Comparison of ENCODE assay signal across 9 mouse cellular contexts in the genomic region with DNA sequence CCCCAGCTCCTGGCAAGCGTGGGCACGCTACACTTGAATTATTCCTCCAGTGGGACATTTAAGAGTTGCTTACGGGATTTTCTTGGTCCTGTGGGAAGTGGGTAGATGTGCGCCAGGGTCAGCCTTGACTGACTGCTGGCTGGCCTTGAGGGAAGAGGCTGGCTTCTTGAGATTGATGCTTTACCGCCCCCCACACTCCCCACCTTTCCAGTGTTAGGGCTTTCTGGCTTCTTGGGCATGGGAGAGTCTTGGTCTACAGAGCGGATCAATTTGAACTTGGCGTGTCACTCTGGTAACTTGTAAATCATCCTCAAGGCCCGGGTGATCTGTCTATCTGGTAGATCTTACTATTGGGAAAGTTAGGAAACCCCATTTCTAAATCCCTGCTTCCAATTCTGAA. TPM values are rescaled to one million over a fixed set of nuclear protein-coding genes. Genes with fewer than 3 reads are reported as not detected.
DNase-seq lines count a peak whose midpoint lies in the region; ATAC-seq and TF ChIP-seq lines count a peak whose summit lies in the region.
"Had no signal": no experiment of that assay in that cellular context is flagged by ENCODE, and none has a peak within 500 bp of the region (broad histone marks: within the 10 kb centered on the region; RNA-seq: fewer than 3 reads in every experiment).

No protein-coding gene starts in this region.

- no peaks in the 10 kb centered on the region for H3K36me3 ChIP-seq in kidney, embryonic 15.5 days
- no peaks in the 10 kb centered on the region for H3K36me3 ChIP-seq in embryonic facial prominence, embryonic 12.5 days
- no peaks in the 10 kb centered on the region for H3K36me3 ChIP-seq in hindbrain, postnatal 0 days (ENCODE audit: insufficient read depth, low read length)
- no peaks in the 10 kb centered on the region for H3K36me3 ChIP-seq in midbrain, postnatal 0 days (ENCODE audit: insufficient read depth, low read length)

- peak overlapping the region; percentile 22; the same call in 1 of the 2 replicates for H3K9ac ChIP-seq in kidney, embryonic 15.5 days
- no peak overlapping the region for H3K9ac ChIP-seq in embryonic facial prominence, embryonic 12.5 days
- H3K9ac ChIP-seq in hindbrain, postnatal 0 days (replicated peaks; ENCODE audit: low read length) = no peak overlapping the region
- 0 out of 2 replicates have a peak overlapping the region, but pooled peaks have one; percentile 36 for H3K9ac ChIP-seq in midbrain, postnatal 0 days (replicated peaks; ENCODE audit: low read length, poor library complexity, severe bottlenecking)

- no peaks in the 10 kb centered on the region for H3K27me3 ChIP-seq in kidney, embryonic 15.5 days
- no peaks in the 10 kb centered on the region for H3K27me3 ChIP-seq in embryonic facial prominence, embryonic 12.5 days
- H3K27me3 ChIP-seq in hindbrain, postnatal 0 days (ENCODE audit: insufficient read depth, low read length) = no peaks in the 10 kb centered on the region
- H3K27me3 ChIP-seq in midbrain, postnatal 0 days (ENCODE audit: insufficient read depth, low read length) = no peaks in the 10 kb centered on the region

- peak overlapping the region; percentile 98 for H3K4me2 ChIP-seq in kidney, embryonic 15.5 days
- H3K4me2 ChIP-seq in embryonic facial prominence, embryonic 12.5 days (replicated peaks) = peak overlapping the region; percentile 78
- peak overlapping the region; percentile 99 for H3K4me2 ChIP-seq in hindbrain, postnatal 0 days (ENCODE audit: low read depth, low read length)
- peak overlapping the region; percentile 97 for H3K4me2 ChIP-seq in midbrain, postnatal 0 days (ENCODE audit: low read depth, low read length, poor library complexity, severe bottlenecking)

- TF ChIP-seq CTCF in hindbrain, postnatal 0 days (IDR thresholded peaks at IDR 0.05; ENCODE audit: low read depth) = no peak
- TF ChIP-seq CTCF in midbrain, postnatal 0 days (IDR thresholded peaks at IDR 0.05) = no peak

- H3K4me3 ChIP-seq in kidney, embryonic 15.5 days (replicated peaks) = 0 out of 2 replicates have a peak overlapping the region, but pooled peaks have one; percentile 80
- no peak overlapping the region; the same call in 1 of the 2 replicates for H3K4me3 ChIP-seq in embryonic facial prominence, embryonic 12.5 days
- peak overlapping the region; percentile 71; the same call in 1 of the 2 replicates for H3K4me3 ChIP-seq in hindbrain, postnatal 0 days (ENCODE audit: low read length)
- peak overlapping the region; percentile 79 for H3K4me3 ChIP-seq in midbrain, postnatal 0 days (ENCODE audit: low read depth, low read length)

- no peak overlapping the region for H3K27ac ChIP-seq in kidney, embryonic 15.5 days
- no peak overlapping the region for H3K27ac ChIP-seq in embryonic facial prominence, embryonic 12.5 days
- no peak overlapping the region for H3K27ac ChIP-seq in hindbrain, postnatal 0 days
- no peak overlapping the region for H3K27ac ChIP-seq in midbrain, postnatal 0 days (ENCODE audit: low read depth, low read length)

- no peaks in the 10 kb centered on the region for H3K9me3 ChIP-seq in kidney, embryonic 15.5 days (replicated peaks)
- H3K9me3 ChIP-seq in embryonic facial prominence, embryonic 12.5 days = no peaks in the 10 kb centered on the region
- H3K9me3 ChIP-seq in hindbrain, postnatal 0 days (ENCODE audit: low read length) = no peaks in the 10 kb centered on the region
- H3K9me3 ChIP-seq in midbrain, postnatal 0 days (ENCODE audit: low read length) = no peaks in the 10 kb centered on the region

- WGBS in kidney, embryonic 15.5 days = 50% methylated on average over 8 of the region's 8 CpGs
- 86% methylated on average over 8 of the region's 8 CpGs for WGBS in embryonic facial prominence, embryonic 12.5 days
- WGBS in hindbrain, postnatal 0 days = 78% methylated on average over 8 of the region's 8 CpGs
- WGBS in midbrain, postnatal 0 days = 73% methylated on average over 8 of the region's 8 CpGs

- ATAC-seq in kidney, embryonic 15.5 days (replicated peaks; ENCODE audit: low FRiP score) = no peak
- no peak for ATAC-seq in embryonic facial prominence, embryonic 12.5 days (ENCODE audit: insufficient number of reproducible peaks, insufficient read depth, low FRiP score, low TSS enrichment)
- no peak for ATAC-seq in hindbrain, postnatal 0 days
- ATAC-seq in midbrain, postnatal 0 days (ENCODE audit: low FRiP score) = no peak
- ATAC-seq in megakaryocyte-erythroid progenitor cell, adult 5-6 weeks (replicated peaks; ENCODE audit: low FRiP score, low TSS enrichment, poor library complexity, severe bottlenecking) = no peak

- peaks cover 50% of the 10 kb centered on the region for H3K4me1 ChIP-seq in kidney, embryonic 15.5 days
- peaks cover 54% of the 10 kb centered on the region for H3K4me1 ChIP-seq in embryonic facial prominence, embryonic 12.5 days
- peaks cover 14% of the 10 kb centered on the region; the same call in 1 of the 2 replicates for H3K4me1 ChIP-seq in hindbrain, postnatal 0 days (ENCODE audit: insufficient read depth, low read length)
- peaks cover 26% of the 10 kb centered on the region; the same call in 1 of the 2 replicates for H3K4me1 ChIP-seq in midbrain, postnatal 0 days (ENCODE audit: insufficient read depth, low read length)

- no peak for DNase-seq in kidney, adult 18-20 months
- no peak for DNase-seq in hindbrain, postnatal 0 days (ENCODE audit: low spot score)
- DNase-seq in midbrain, postnatal 0 days (ENCODE audit: low spot score) = no peak
- DNase-seq in layer of hippocampus, adult 8-10 months (ENCODE audit: low spot score in 2 of 2) = no peak
- no peak for DNase-seq in layer of hippocampus, adult 9-11 months
- DNase-seq: cerebellum, postnatal 25 days had no signal

RNA-seq across cellular contexts. Expression of a gene that starts 1.7 kb away (rescaled TPM):
- polyA plus RNA-seq in kidney, embryonic 15.5 days (2015; fragmentation: Nextera tagmentation; extraction: Ambion mirVana) = 22.3 and 23.6 TPM in 2 replicates
- 34.3 and 36.2 TPM in 2 replicates for polyA plus RNA-seq in embryonic facial prominence, embryonic 12.5 days (2016; fragmentation: Nextera tagmentation; extraction: Ambion mirVana)
- 20.3 and 23.2 TPM in 2 replicates for total RNA-seq in hindbrain, postnatal 0 days (2014; rRNA removed)
- polyA plus RNA-seq in hindbrain, postnatal 0 days (2015; fragmentation: Nextera tagmentation; extraction: Ambion mirVana) = 10.5 and 10.9 TPM in 2 replicates
- total RNA-seq in midbrain, postnatal 0 days (2014; rRNA removed) = 21.3 and 26.0 TPM in 2 replicates
- 11.8 and 12.0 TPM in 2 replicates for polyA plus RNA-seq in midbrain, postnatal 0 days (2015; fragmentation: Nextera tagmentation; extraction: Ambion mirVana)
- 10 to 100 TPM in 1 of 4 experiments, 1 to 10 TPM in 3; 6.2 to 10.1 (median 7.3) TPM for total RNA-seq in layer of hippocampus, adult 8-10 months (2022)
- total RNA-seq in megakaryocyte-erythroid progenitor cell, adult 5-6 weeks (2014; fragmentation: Nextera tagmentation) = 12.3 and 15.4 TPM in 2 replicates
- 11.1 and 14.3 TPM in 2 replicates for total RNA-seq in megakaryocyte-erythroid progenitor cell, adult 5-6 weeks (2017)

Comparison
In these comparisons a context has a peak if more than half of its experiments do, and no peak if none do; other contexts are left out.
1. H3K9ac ChIP-seq: peak in kidney, embryonic 15.5 days (single experiment) and midbrain, postnatal 0 days (single experiment); none in embryonic facial prominence, embryonic 12.5 days (single experiment) and hindbrain, postnatal 0 days (single experiment).
2. Peak in every context shown above with its lines, with median percentiles within 50 percentile points of each other: H3K4me2 ChIP-seq.